Mouse (Mus musculus) embryonic facial prominence, embryonic 10.5 days (tissue): ENCODE data around the gene Nhsl2. TPM values are rescaled to one million over a fixed set of nuclear protein-coding genes. Genes with fewer than 3 reads are reported as not detected.

ENCODE experiments used
- DNase-seq: peaks from one replicate; pipeline ENCODE4 v3.0.0-alpha.2; 2017; ENCODE audit warnings: low spot score
- H3K27ac ChIP-seq: fragments of 300-500 bp; sonication (generic); replicated peaks from 2 replicates; pipeline ENCODE4 v1.5.1; 2016; ENCODE audit warnings: mild to moderate bottlenecking
- H3K27me3 ChIP-seq: fragments of 300-500 bp; sonication (generic); replicated peaks from 2 replicates; pipeline ENCODE4 v1.6.1; 2016; ENCODE audit warnings: low read depth, mild to moderate bottlenecking; ENCODE audit not compliant: poor library complexity, severe bottlenecking
- H3K36me3 ChIP-seq: fragments of 300-500 bp; sonication (generic); replicated peaks from 2 replicates; pipeline ENCODE4 v1.6.1; 2016; ENCODE audit warnings: mild to moderate bottlenecking, moderate library complexity
- H3K4me1 ChIP-seq: fragments of 300-500 bp; sonication (generic); 2 replicates; pipeline ENCODE4 v1.6.1; 2016
- H3K4me3 ChIP-seq: fragments of 300-500 bp; sonication (generic); 2 replicates; pipeline ENCODE4 v1.5.1; 2016; ENCODE audit warnings: mild to moderate bottlenecking, moderate library complexity
- H3K9me3 ChIP-seq: fragments of 300-500 bp; sonication (generic); 2 replicates; pipeline ENCODE4 v1.6.1; 2016; ENCODE audit warnings: mild to moderate bottlenecking
- WGBS: fragments of 180-500 bp; shearing (Covaris S2); methylation state at CpG from one replicate; pipeline ENCODE4 v1.1.7; 2016; 5-methylcytosine and 5-hydroxymethylcytosine counted together
- polyA plus RNA-seq: library from polyadenylated mRNA; unstranded; fragments of >200 nt; fragmentation: Nextera tagmentation; extraction: Ambion mirVana; gene quantifications from 2 replicates; pipeline ENCODE4 v1.2.1, GENCODE M21; 2016

Gene Nhsl2
- polyA plus RNA-seq, 1 experiment from 2014 or later: 27.5 TPM

- peaks cover 87% of the 10 kb centered on the region for H3K27me3 ChIP-seq
- H3K36me3 ChIP-seq: no peaks in the 10 kb centered on the region
- peaks cover 2% of the 10 kb centered on the region for H3K4me1 ChIP-seq
- H3K27ac ChIP-seq: no peak overlapping the region
- 83% methylated on average over 3 of the region's 3 CpGs for WGBS
- no peak for DNase-seq
- no peak overlapping the region for H3K4me3 ChIP-seq
- H3K9me3 ChIP-seq: no peaks in the 10 kb centered on the region
These were observed 187.7 kb downstream of the Nhsl2 start for GRCm38 (mm10) chrX:102036866-102037361.

GRCm38 (mm10) chrX:102037506-102037905 lies 188.3 kb downstream of the Nhsl2 start:
- WGBS: 72% methylated on average over 2 of the region's 2 CpGs
- no peak overlapping the region for H3K27ac ChIP-seq
- no peaks in the 10 kb centered on the region for H3K9me3 ChIP-seq
- no peak for DNase-seq
- H3K4me3 ChIP-seq: no peak overlapping the region
- no peaks in the 10 kb centered on the region for H3K4me1 ChIP-seq
- no peaks in the 10 kb centered on the region for H3K36me3 ChIP-seq
- peaks cover 88% of the 10 kb centered on the region for H3K27me3 ChIP-seq

- 60% methylated on average over 7 of the region's 7 CpGs for WGBS
- no peak for DNase-seq
- H3K4me3 ChIP-seq: no peak overlapping the region
- H3K9me3 ChIP-seq: no peaks in the 10 kb centered on the region
- H3K27ac ChIP-seq: no peak overlapping the region
- H3K36me3 ChIP-seq: no peaks in the 10 kb centered on the region
- peaks cover 82% of the 10 kb centered on the region for H3K27me3 ChIP-seq
- no peaks in the 10 kb centered on the region for H3K4me1 ChIP-seq
These were observed 192.4 kb downstream of the Nhsl2 start for GRCm38 (mm10) chrX:102041562-102041961.

GRCm38 (mm10) chrX:102042386-102042785 lies 193.2 kb downstream of the Nhsl2 start:
- no peak overlapping the region for H3K4me3 ChIP-seq
- H3K4me1 ChIP-seq: no peaks in the 10 kb centered on the region
- no peak overlapping the region for H3K27ac ChIP-seq
- no peaks in the 10 kb centered on the region for H3K9me3 ChIP-seq
- no peak for DNase-seq
- WGBS: 84% methylated on average over 4 of the region's 4 CpGs
- H3K36me3 ChIP-seq: no peaks in the 10 kb centered on the region
- peaks cover 75% of the 10 kb centered on the region for H3K27me3 ChIP-seq

GRCm38 (mm10) chrX:102050552-102050951 lies 201.4 kb downstream of the Nhsl2 start:
- no peak overlapping the region for H3K27ac ChIP-seq
- H3K4me1 ChIP-seq: no peaks in the 10 kb centered on the region
- H3K9me3 ChIP-seq: no peaks in the 10 kb centered on the region
- WGBS: 86% methylated on average over 6 of the region's 6 CpGs
- peaks cover 74% of the 10 kb centered on the region for H3K27me3 ChIP-seq
- H3K36me3 ChIP-seq: no peaks in the 10 kb centered on the region
- DNase-seq: no peak
- H3K4me3 ChIP-seq: no peak overlapping the region

- peaks cover 68% of the 10 kb centered on the region for H3K27me3 ChIP-seq
- H3K9me3 ChIP-seq: no peaks in the 10 kb centered on the region
- no peak overlapping the region for H3K27ac ChIP-seq
- no peak for DNase-seq
- no peak overlapping the region for H3K4me3 ChIP-seq
- H3K36me3 ChIP-seq: no peaks in the 10 kb centered on the region
- no peaks in the 10 kb centered on the region for H3K4me1 ChIP-seq
- 78% methylated on average over 4 of the region's 4 CpGs for WGBS
These were observed 202.0 kb downstream of the Nhsl2 start for GRCm38 (mm10) chrX:102051225-102051624.

GRCm38 (mm10) chrX:102053371-102053770 lies 204.2 kb downstream of the Nhsl2 start:
- H3K36me3 ChIP-seq: no peaks in the 10 kb centered on the region
- peaks cover 67% of the 10 kb centered on the region for H3K27me3 ChIP-seq
- no peaks in the 10 kb centered on the region for H3K9me3 ChIP-seq
- WGBS: 84% methylated on average over 2 of the region's 2 CpGs
- no peak for DNase-seq
- H3K4me3 ChIP-seq: no peak overlapping the region
- no peaks in the 10 kb centered on the region for H3K4me1 ChIP-seq
- no peak overlapping the region for H3K27ac ChIP-seq

GRCm38 (mm10) chrX:102054009-102054408 lies 204.8 kb downstream of the Nhsl2 start:
- no peaks in the 10 kb centered on the region for H3K36me3 ChIP-seq
- no peak for DNase-seq
- peaks cover 63% of the 10 kb centered on the region for H3K27me3 ChIP-seq
- no peaks in the 10 kb centered on the region for H3K9me3 ChIP-seq
- no peaks in the 10 kb centered on the region for H3K4me1 ChIP-seq
- WGBS: 86% methylated on average over 4 of the region's 4 CpGs
- no peak overlapping the region for H3K4me3 ChIP-seq
- H3K27ac ChIP-seq: no peak overlapping the region

GRCm38 (mm10) chrX:102059437-102059836 lies 210.3 kb downstream of the Nhsl2 start:
- no peak overlapping the region for H3K4me3 ChIP-seq
- H3K36me3 ChIP-seq: no peaks in the 10 kb centered on the region
- H3K27ac ChIP-seq: no peak overlapping the region
- 66% methylated on average over 9 of the region's 9 CpGs for WGBS
- H3K27me3 ChIP-seq: peaks cover 59% of the 10 kb centered on the region
- H3K4me1 ChIP-seq: peaks cover 20% of the 10 kb centered on the region
- no peaks in the 10 kb centered on the region for H3K9me3 ChIP-seq
- DNase-seq: no peak

GRCm38 (mm10) chrX:102060243-102060642 lies 211.1 kb downstream of the Nhsl2 start:
- no peak overlapping the region for H3K27ac ChIP-seq
- H3K4me1 ChIP-seq: peaks cover 25% of the 10 kb centered on the region
- H3K27me3 ChIP-seq: peaks cover 67% of the 10 kb centered on the region
- H3K36me3 ChIP-seq: no peaks in the 10 kb centered on the region
- no peaks in the 10 kb centered on the region for H3K9me3 ChIP-seq
- no peak overlapping the region for H3K4me3 ChIP-seq
- WGBS: 83% methylated on average over 5 of the region's 5 CpGs
- no peak for DNase-seq

GRCm38 (mm10) chrX:102060891-102061290 lies 211.7 kb downstream of the Nhsl2 start:
- no peak overlapping the region for H3K4me3 ChIP-seq

GRCm38 (mm10) chrX:102064062-102064461 lies 214.9 kb downstream of the Nhsl2 start:
- 52% methylated on average over 3 of the region's 3 CpGs for WGBS
- no peak overlapping the region for H3K4me3 ChIP-seq
- H3K9me3 ChIP-seq: no peaks in the 10 kb centered on the region
- peaks cover 6% of the 10 kb centered on the region; the same call in 1 of the 2 replicates for H3K36me3 ChIP-seq
- H3K4me1 ChIP-seq: peaks cover 33% of the 10 kb centered on the region
- H3K27ac ChIP-seq: no peak overlapping the region
- H3K27me3 ChIP-seq: peaks cover 90% of the 10 kb centered on the region
- DNase-seq: peak; percentile 18

More at GRCm38 (mm10) chrX:102060891-102061290, 211.7 kb downstream of the Nhsl2 start:
- Histone ChIP-seq H3K9me3 (no peaks in the 10 kb centered on the region), H3K36me3 (no peaks in the 10 kb centered on the region), H3K27ac (no peak overlapping the region), H3K27me3 (peaks cover 73% of the 10 kb centered on the region), H3K4me1 (peaks cover 31% of the 10 kb centered on the region)
- DNase-seq: peak; percentile 15
- WGBS: 31% methylated on average over 2 of the region's 2 CpGs

- H3K27me3 ChIP-seq: peaks cover 98% of the 10 kb centered on the region
- 42% methylated on average over 4 of the region's 4 CpGs for WGBS
- no peak for DNase-seq
These were observed 216.1 kb downstream of the Nhsl2 start for GRCm38 (mm10) chrX:102065213-102065775.

More at GRCm38 (mm10) chrX:102065213-102065775, 216.1 kb downstream of the Nhsl2 start:
- Histone ChIP-seq H3K9me3 (no peaks in the 10 kb centered on the region), H3K4me3 (no peak overlapping the region), H3K36me3 (peaks cover 7% of the 10 kb centered on the region; the same call in 1 of the 2 replicates), H3K4me1 (peaks cover 40% of the 10 kb centered on the region), H3K27ac (no peak overlapping the region)
